Mouse (Mus musculus): ENCODE data around the gene Mipep. TPM values are rescaled to one million over a fixed set of nuclear protein-coding genes. Genes with fewer than 3 reads are reported as not detected.

Gene Mipep
- total RNA-seq, 2 experiments from 2014 or later, result 35.0 to 36.0 TPM

GRCm38 (mm10) chr14:60863396-60863795, 79.0 kb downstream of the Mipep start:
- DNase-seq (ENCODE audit: low spot score), result no peak

- DNase-seq (ENCODE audit: low spot score), result no peak
Observed at GRCm38 (mm10) chr14:60866399-60866798, 82.0 kb downstream of the Mipep start.

- no peak for DNase-seq (ENCODE audit: low spot score)
Observed at GRCm38 (mm10) chr14:60868325-60868724, 84.0 kb downstream of the Mipep start.

GRCm38 (mm10) chr14:60871831-60872230, 87.5 kb downstream of the Mipep start:
- DNase-seq (ENCODE audit: low spot score), result no peak

- DNase-seq (ENCODE audit: low spot score), result no peak
Observed at GRCm38 (mm10) chr14:60882106-60882505, 97.7 kb downstream of the Mipep start.

- no peak for DNase-seq (ENCODE audit: low spot score)
Observed at GRCm38 (mm10) chr14:60882681-60883080, 98.3 kb downstream of the Mipep start.

GRCm38 (mm10) chr14:60885361-60885950, 101.1 kb downstream of the Mipep start:
- DNase-seq (ENCODE audit: low spot score), result no peak

GRCm38 (mm10) chr14:60893882-60894281, 109.5 kb downstream of the Mipep start:
- no peak for DNase-seq (ENCODE audit: low spot score)

- DNase-seq (ENCODE audit: low spot score), result no peak
Observed at GRCm38 (mm10) chr14:60895172-60896000, 111.0 kb downstream of the Mipep start.

GRCm38 (mm10) chr14:60898086-60898667, 113.8 kb downstream of the Mipep start:
- DNase-seq (ENCODE audit: low spot score), result no peak

- DNase-seq (ENCODE audit: low spot score), result no peak
Observed at GRCm38 (mm10) chr14:60904501-60904900, 120.1 kb downstream of the Mipep start.

GRCm38 (mm10) chr14:60906421-60907374, 122.3 kb downstream of the Mipep start:
- DNase-seq (ENCODE audit: low spot score), result no peak

- no peak for DNase-seq (ENCODE audit: low spot score)
Observed at GRCm38 (mm10) chr14:60909351-60909750, 125.0 kb downstream of the Mipep start.

GRCm38 (mm10) chr14:60910506-60911444, 126.4 kb downstream of the Mipep start:
- no peak for DNase-seq (ENCODE audit: low spot score)

- no peak for DNase-seq (ENCODE audit: low spot score)
Observed at GRCm38 (mm10) chr14:60912981-60913468, 128.7 kb downstream of the Mipep start.

GRCm38 (mm10) chr14:60916661-60917060, 132.3 kb downstream of the Mipep start:
- DNase-seq (ENCODE audit: low spot score), result no peak

- DNase-seq (ENCODE audit: low spot score), result no peak
Observed at GRCm38 (mm10) chr14:60926011-60926410, 141.6 kb downstream of the Mipep start.

GRCm38 (mm10) chr14:60935705-60936104, 151.3 kb downstream of the Mipep start:
- no peak for DNase-seq (ENCODE audit: low spot score)

- DNase-seq (ENCODE audit: low spot score), result no peak
Observed at GRCm38 (mm10) chr14:60937481-60938039, 153.2 kb downstream of the Mipep start.
